Mouse (Mus musculus) stomach, postnatal 0 days (tissue): ENCODE measurements around the gene Zfp511.

ENCODE experiments used
- CTCF ChIP-seq: IDR thresholded peaks from 2 replicates; pipeline ENCODE4 v1.5.1; 2016; ENCODE audit warnings: antibody characterized with exemption, low read depth, mild to moderate bottlenecking, moderate library complexity
- EP300 ChIP-seq: optimal IDR thresholded peaks from 2 replicates; pipeline ENCODE3; 2016; ENCODE audit warnings: antibody characterized with exemption

- TF ChIP-seq CTCF: no peak
- no peak for TF ChIP-seq EP300
Observed at GRCm38 (mm10) chr7:140036281-140037170, at the start of gene Zfp511, which contains the start of gene Tubgcp2.
